Mouse (Mus musculus) gastrocnemius, adult 18-20 months (tissue): ENCODE results near the gene Idh1. TPM values are rescaled to one million over a fixed set of nuclear protein-coding genes. Genes with fewer than 3 reads are reported as not detected.
A peak's percentile ranks its signal among the peaks of the same experiment; 100 is the strongest.

ENCODE experiments used
- DNase-seq: peaks from one replicate; pipeline ENCODE4 v3.0.0; 2021; ENCODE audit warnings: low spot score
- total RNA-seq, 2 experiments: library from RNA; stranded (reverse); gene quantifications; 2 replicates each; pipeline ENCODE4 v1.2.3; 2021

Gene Idh1
- total RNA-seq, 2 experiments from 2014 or later = 13.4 to 19.4 TPM

- DNase-seq = no peak
Observed at GRCm38 (mm10) chr1:65118150-65118913, 68.0 kb downstream of the Idh1 start.

GRCm38 (mm10) chr1:65113536-65114172, 72.6 kb downstream of the Idh1 start:
- no peak for DNase-seq

DNA sequence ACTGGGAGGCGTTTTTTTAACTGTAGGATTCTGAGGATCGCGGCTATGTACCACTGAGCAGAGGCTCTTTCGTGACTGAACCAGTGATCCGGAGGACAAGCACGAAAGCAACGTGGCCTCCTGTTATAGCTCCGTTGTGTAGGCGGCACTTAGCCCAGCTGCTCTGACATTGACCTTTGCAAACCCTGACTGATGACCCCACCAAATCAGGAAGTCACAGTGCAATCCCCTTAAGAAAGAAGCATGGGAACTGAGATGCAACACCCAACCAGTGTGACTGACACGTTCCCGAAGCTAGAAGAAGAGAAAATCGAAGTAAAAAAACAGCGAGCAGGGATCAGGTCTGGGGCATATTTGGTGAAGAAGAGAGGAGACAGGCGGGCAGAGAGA, 73.5 kb downstream of the Idh1 start:
- no peak for DNase-seq

DNA sequence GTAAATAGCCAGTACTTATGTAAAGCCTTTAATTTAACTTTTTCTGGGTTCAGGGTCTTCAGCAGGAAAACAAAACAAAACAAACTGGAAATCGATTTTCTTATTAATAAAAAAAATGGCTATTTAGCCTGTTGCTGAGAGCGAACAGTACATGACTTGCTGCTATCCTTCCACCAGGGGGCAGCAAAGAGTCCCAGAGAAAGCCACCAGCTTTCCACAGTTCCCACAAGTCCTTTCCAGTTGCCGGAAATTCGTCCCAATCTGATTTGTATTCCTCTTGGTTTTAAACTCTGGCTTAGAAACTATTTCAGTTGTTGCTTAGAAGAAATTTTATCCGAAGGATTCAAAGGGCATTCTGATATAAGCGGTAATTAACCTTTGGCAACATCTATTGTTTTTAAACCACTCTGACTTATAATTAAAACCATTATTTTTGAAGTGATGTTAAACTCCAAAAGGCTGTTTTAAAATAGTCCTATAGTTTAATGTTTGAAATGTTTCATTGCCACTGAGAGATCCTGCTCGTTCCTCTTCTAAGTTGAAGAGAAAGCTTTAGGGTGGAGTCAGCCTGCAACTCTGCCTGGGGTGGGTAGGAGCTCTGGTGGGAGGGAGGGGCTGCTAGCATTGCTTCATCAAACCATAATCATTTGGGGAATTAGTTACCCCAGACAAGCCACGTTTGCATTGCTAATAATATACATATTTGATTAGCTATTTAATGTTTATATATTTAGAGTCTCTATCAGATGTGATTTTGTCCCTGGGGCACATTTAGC, 74.1 kb downstream of the Idh1 start:
- peak; percentile 83 for DNase-seq

DNA sequence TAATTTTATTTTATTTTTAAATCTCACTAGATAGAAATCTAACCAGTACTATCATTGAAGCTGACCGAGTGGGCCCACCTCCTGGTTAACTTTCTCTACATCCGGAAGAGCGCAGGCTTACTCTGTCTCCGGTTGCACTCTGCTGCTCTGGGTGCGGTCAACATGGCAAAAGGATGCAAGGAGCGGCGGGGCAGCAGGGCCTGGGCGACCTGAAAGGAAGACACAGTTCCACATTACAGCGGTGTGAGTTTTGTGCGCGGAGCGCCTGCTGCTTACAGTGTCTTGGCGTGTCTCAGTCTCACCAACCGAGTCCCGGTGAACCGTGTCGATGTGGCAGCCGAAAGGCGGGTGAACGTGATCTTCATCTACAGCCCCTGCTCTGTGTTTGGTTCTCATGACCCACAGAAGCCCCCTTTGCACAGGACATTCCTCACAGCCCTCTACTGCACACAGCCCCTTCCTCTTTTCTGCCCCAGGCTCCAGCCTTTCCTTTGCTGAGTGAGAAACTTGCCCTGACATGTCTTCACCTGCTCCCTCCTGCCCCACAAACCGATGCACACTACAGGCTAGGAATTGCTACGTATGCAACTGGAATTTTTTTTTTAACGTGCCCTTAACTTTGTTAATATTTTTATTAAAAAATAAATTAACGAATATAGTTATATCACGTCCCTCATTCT, 76.4 kb downstream of the Idh1 start:
- DNase-seq = no peak

DNA sequence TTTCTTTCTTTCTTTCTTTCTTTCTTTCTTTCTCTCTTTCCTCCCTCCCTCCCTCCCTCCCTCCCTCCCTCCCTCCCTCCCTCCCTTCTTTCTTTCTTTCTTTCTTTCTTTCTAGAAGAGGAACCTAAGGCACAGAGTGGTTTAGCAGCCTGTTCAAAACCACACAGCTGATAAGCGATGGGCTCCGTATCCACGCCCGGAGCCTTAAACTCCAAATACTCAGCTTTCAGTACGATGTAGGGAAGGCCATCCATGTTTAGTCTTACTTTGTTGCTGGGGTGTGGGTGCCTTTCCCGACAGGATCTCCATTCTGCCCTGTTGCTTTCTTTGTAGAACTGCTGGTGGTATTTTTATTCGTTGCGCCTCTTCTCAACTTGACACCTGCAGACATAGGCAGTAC, 77.1 kb downstream of the Idh1 start:
- DNase-seq = no peak

Other genes with a start within 250 kb of the Idh1 start
- 1 to 10 TPM; 8.5 to 9.3 TPM for gene Plekhm3, start 229.7 kb downstream of the Idh1 start, total RNA-seq
- under 1 TPM in 1 of 2 experiments, not detected in 1; 0.37 TPM for gene Akr1cl, start 153.7 kb downstream of the Idh1 start, total RNA-seq
- not detected for gene Cryge, start 135.4 kb downstream of the Idh1 start, total RNA-seq
- gene Crygd, start 123.0 kb downstream of the Idh1 start, total RNA-seq = not detected
- gene Crygc, start 112.8 kb downstream of the Idh1 start, total RNA-seq = not detected
- gene Crygb, start 104.2 kb downstream of the Idh1 start, total RNA-seq = not detected
- not detected for gene Cryga, start 83.1 kb downstream of the Idh1 start, total RNA-seq
- gene Gm28845, start 66.9 kb downstream of the Idh1 start, total RNA-seq = not detected
- gene D630023F18Rik, start 63.3 kb downstream of the Idh1 start, total RNA-seq = not detected
- gene Pikfyve, start 183 bp upstream of the Idh1 start, total RNA-seq = 1 to 10 TPM; 5.1 to 5.5 TPM
- not detected for gene Pth2r, start 95.6 kb upstream of the Idh1 start, total RNA-seq